Mouse (Mus musculus) hindbrain, embryonic 12.5 days (tissue): ENCODE data around the gene Nos1. TPM values are rescaled to one million over a fixed set of nuclear protein-coding genes. Genes with fewer than 3 reads are reported as not detected.

ENCODE experiments used
- ATAC-seq: fragments of 200-750 bp; cut with Nextera tagmentation; 2 replicates; pipeline ENCODE4 v1.8.0; 2017; ENCODE audit warnings: moderate TSS enrichment; ENCODE audit not compliant: low FRiP score
- H3K27ac ChIP-seq: fragments of 300-500 bp; sonication (generic); 2 replicates; pipeline ENCODE4 v1.5.1; 2016; ENCODE audit warnings: mild to moderate bottlenecking
- H3K27me3 ChIP-seq: fragments of 300-500 bp; sonication (generic); 2 replicates; pipeline ENCODE4 v1.6.1; 2016; ENCODE audit warnings: mild to moderate bottlenecking
- H3K36me3 ChIP-seq: fragments of 300-500 bp; sonication (generic); 2 replicates; pipeline ENCODE4 v1.6.1; 2016; ENCODE audit warnings: mild to moderate bottlenecking
- H3K4me1 ChIP-seq: fragments of 300-500 bp; sonication (generic); 2 replicates; pipeline ENCODE4 v1.6.1; 2016
- H3K4me2 ChIP-seq: fragments of 300-500 bp; sonication (generic); replicated peaks from 2 replicates; pipeline ENCODE4 v1.6.1; 2016; ENCODE audit warnings: mild to moderate bottlenecking
- H3K4me3 ChIP-seq: fragments of 300-500 bp; sonication (generic); 2 replicates; pipeline ENCODE4 v1.5.1; 2016; ENCODE audit warnings: mild to moderate bottlenecking
- H3K9ac ChIP-seq: fragments of 300-500 bp; sonication (generic); 2 replicates; pipeline ENCODE4 v1.6.1; 2016; ENCODE audit warnings: mild to moderate bottlenecking, moderate library complexity
- H3K9me3 ChIP-seq: fragments of 300-500 bp; sonication (generic); replicated peaks from 2 replicates; pipeline ENCODE4 v1.6.1; 2016; ENCODE audit warnings: mild to moderate bottlenecking
- WGBS: fragments of 180-500 bp; shearing (Covaris S2); methylation state at CpG from one replicate; pipeline ENCODE4 v1.1.7; 2016; 5-methylcytosine and 5-hydroxymethylcytosine counted together
- polyA plus RNA-seq: library from polyadenylated mRNA; unstranded; fragments of >200 nt; fragmentation: Nextera tagmentation; extraction: Ambion mirVana; gene quantifications from 2 replicates; pipeline ENCODE4 v1.2.1, GENCODE M21; 2016

Nos1 gene
- polyA plus RNA-seq, 1 experiment from 2014 or later: 0.99 TPM

GRCm38 (mm10) chr5:117802071-117802521 is 21.3 kb downstream of the Nos1 start:
- H3K4me2 ChIP-seq: no peak overlapping the region
- no peak overlapping the region for H3K27ac ChIP-seq
- H3K9me3 ChIP-seq: no peaks in the 10 kb centered on the region
- H3K36me3 ChIP-seq: no peaks in the 10 kb centered on the region
- H3K27me3 ChIP-seq: no peaks in the 10 kb centered on the region
- H3K4me1 ChIP-seq: no peaks in the 10 kb centered on the region
- ATAC-seq: no peak
- WGBS: 85% methylated on average over 11 of the region's 11 CpGs
- H3K9ac ChIP-seq: no peak overlapping the region
- no peak overlapping the region for H3K4me3 ChIP-seq

GRCm38 (mm10) chr5:117803551-117803950 is 22.7 kb downstream of the Nos1 start:
- Histone ChIP-seq H3K9me3 (no peaks in the 10 kb centered on the region), H3K36me3 (no peaks in the 10 kb centered on the region), H3K9ac (no peak overlapping the region), H3K4me3 (no peak overlapping the region), H3K27ac (no peak overlapping the region), H3K4me1 (no peaks in the 10 kb centered on the region), H3K27me3 (no peaks in the 10 kb centered on the region), H3K4me2 (no peak overlapping the region)
- 80% methylated on average over 7 of the region's 7 CpGs for WGBS
- no peak for ATAC-seq

DNA sequence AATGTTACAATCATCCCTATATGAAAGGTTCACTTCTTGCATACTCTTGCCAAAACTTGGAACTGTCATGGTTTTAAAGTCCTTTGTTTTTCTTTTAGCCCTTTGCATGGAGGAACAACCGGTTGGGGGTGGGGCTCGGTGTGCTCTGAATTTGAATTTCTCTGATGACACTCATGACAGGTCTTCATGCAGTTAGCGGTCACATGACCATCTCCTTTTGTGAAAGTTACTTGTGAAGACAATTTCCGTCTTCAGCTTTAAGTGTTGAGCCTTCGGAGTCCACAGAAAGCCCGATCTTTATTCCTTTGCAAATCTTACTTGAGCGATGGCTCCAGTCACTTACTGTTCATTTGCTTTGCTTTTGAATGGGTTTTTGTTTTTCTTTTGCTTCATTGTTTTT is 30.1 kb downstream of the Nos1 start:
- 83% methylated on average over 7 of the region's 7 CpGs for WGBS
- Histone ChIP-seq H3K9me3 (no peaks in the 10 kb centered on the region), H3K4me1 (no peaks in the 10 kb centered on the region), H3K27ac (no peak overlapping the region), H3K9ac (no peak overlapping the region), H3K4me3 (no peak overlapping the region), H3K36me3 (no peaks in the 10 kb centered on the region), H3K27me3 (no peaks in the 10 kb centered on the region), H3K4me2 (no peak overlapping the region)
- no peak for ATAC-seq

DNA sequence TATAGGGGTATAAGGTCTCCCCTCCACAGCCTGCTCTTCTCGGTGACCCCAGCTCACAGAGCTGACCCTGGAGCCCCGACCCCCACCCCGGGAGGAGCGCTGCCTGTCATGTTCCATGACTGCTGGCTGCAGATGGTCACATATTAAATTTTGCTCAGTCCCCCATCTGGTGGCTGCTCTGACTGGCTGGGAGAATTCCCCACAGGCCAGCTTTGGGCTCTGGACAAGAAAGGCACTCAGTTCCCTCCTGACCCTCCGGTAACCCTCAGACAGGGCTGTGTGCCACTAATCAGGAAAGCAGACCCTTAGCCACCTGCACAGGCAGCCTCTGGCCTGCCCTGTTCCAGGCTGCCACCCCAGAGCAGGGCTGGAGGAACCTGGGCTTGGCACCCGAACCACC is 38.0 kb downstream of the Nos1 start:
- ATAC-seq: no peak
- H3K4me1 ChIP-seq: peaks cover 7% of the 10 kb centered on the region; the same call in 1 of the 2 replicates
- no peak overlapping the region for H3K4me3 ChIP-seq
- 68% methylated on average over 6 of the region's 6 CpGs for WGBS
- H3K27ac ChIP-seq: no peak overlapping the region
- no peaks in the 10 kb centered on the region for H3K36me3 ChIP-seq
- H3K27me3 ChIP-seq: no peaks in the 10 kb centered on the region
- H3K4me2 ChIP-seq: no peak overlapping the region
- no peaks in the 10 kb centered on the region for H3K9me3 ChIP-seq
- no peak overlapping the region for H3K9ac ChIP-seq

- no peaks in the 10 kb centered on the region for H3K27me3 ChIP-seq
- H3K36me3 ChIP-seq: no peaks in the 10 kb centered on the region
- no peaks in the 10 kb centered on the region for H3K9me3 ChIP-seq
- H3K4me3 ChIP-seq: no peak overlapping the region
- no peak overlapping the region for H3K27ac ChIP-seq
- ATAC-seq: no peak
- H3K4me1 ChIP-seq: peaks cover 7% of the 10 kb centered on the region; the same call in 1 of the 2 replicates
- no peak overlapping the region for H3K9ac ChIP-seq
- whole genome bisulfite sequencing: 65% methylated on average over 7 of the region's 7 CpGs
- no peak overlapping the region for H3K4me2 ChIP-seq
Observed at GRCm38 (mm10) chr5:117820445-117820844, 39.6 kb downstream of the Nos1 start.

GRCm38 (mm10) chr5:117823811-117824210 is 43.0 kb downstream of the Nos1 start:
- no peak overlapping the region for H3K9ac ChIP-seq
- no peaks in the 10 kb centered on the region for H3K27me3 ChIP-seq
- ATAC-seq: no peak
- no peak overlapping the region for H3K4me3 ChIP-seq
- H3K27ac ChIP-seq: no peak overlapping the region
- H3K36me3 ChIP-seq: no peaks in the 10 kb centered on the region
- H3K9me3 ChIP-seq: no peaks in the 10 kb centered on the region
- 89% methylated on average over 9 of the region's 9 CpGs for WGBS
- peaks cover 2% of the 10 kb centered on the region; the same call in 1 of the 2 replicates for H3K4me1 ChIP-seq
- no peak overlapping the region for H3K4me2 ChIP-seq

DNA sequence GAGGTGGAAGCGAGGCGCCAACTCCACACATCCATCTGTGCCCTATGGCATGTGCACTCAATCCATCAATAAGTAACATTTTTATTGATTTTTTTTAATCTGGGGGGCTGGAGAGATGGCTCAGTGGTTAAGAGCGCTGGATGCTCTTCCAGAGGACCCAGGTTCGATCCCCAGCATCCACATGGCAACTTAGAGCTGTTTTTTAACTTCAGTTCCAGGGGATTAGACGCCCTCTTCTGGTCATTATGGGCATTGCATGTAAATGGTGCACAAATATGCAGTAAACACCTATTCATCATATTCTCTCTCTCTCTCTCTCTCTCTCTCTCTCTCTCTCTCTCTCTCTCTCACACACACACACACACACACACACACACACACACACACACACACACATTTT is 43.7 kb downstream of the Nos1 start:
- 81% methylated on average over 5 of the region's 5 CpGs for WGBS
- no peaks in the 10 kb centered on the region for H3K4me1 ChIP-seq
- no peak overlapping the region for H3K4me3 ChIP-seq

GRCm38 (mm10) chr5:117825336-117825735 is 44.5 kb downstream of the Nos1 start:
- no peak overlapping the region for H3K4me2 ChIP-seq
- ATAC-seq: no peak
- no peaks in the 10 kb centered on the region for H3K27me3 ChIP-seq
- no peak overlapping the region for H3K4me3 ChIP-seq
- H3K4me1 ChIP-seq: no peaks in the 10 kb centered on the region
- no peak overlapping the region for H3K9ac ChIP-seq
- H3K9me3 ChIP-seq: no peaks in the 10 kb centered on the region
- no peak overlapping the region for H3K27ac ChIP-seq
- WGBS: 77% methylated on average over 7 of the region's 11 CpGs
- no peaks in the 10 kb centered on the region for H3K36me3 ChIP-seq

More for the DNA sequence above, 43.7 kb downstream of the Nos1 start:
- no peak overlapping the region for H3K9ac ChIP-seq
- ATAC-seq: no peak
- H3K27ac ChIP-seq: no peak overlapping the region
- no peaks in the 10 kb centered on the region for H3K27me3 ChIP-seq
- no peaks in the 10 kb centered on the region for H3K36me3 ChIP-seq
- H3K4me2 ChIP-seq: no peak overlapping the region
- no peaks in the 10 kb centered on the region for H3K9me3 ChIP-seq

DNA sequence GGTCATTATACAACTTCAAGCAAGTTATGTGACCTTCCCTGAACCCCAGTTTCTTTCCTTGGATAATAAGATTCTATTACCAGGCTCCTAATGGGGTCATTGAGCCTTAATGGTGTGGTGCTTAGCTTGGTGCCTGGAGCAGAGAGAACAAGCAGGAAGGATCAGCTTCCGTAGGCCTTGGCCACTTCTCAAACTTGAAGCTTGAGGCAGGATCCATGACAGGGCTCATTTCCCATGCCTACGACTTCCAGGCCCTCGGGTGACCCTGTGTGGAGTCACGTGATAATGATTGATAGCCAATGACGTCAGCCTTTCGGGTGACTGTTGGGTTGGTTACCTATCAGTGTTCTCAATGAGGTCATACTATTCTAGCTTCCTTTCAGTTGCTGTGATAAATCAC is 46.5 kb downstream of the Nos1 start:
- no peak overlapping the region for H3K9ac ChIP-seq
- no peaks in the 10 kb centered on the region for H3K36me3 ChIP-seq
- no peaks in the 10 kb centered on the region for H3K9me3 ChIP-seq
- ATAC-seq: no peak
- no peak overlapping the region for H3K4me3 ChIP-seq
- H3K4me2 ChIP-seq: no peak overlapping the region
- no peak overlapping the region for H3K27ac ChIP-seq
- no peaks in the 10 kb centered on the region for H3K27me3 ChIP-seq
- H3K4me1 ChIP-seq: no peaks in the 10 kb centered on the region
- 76% methylated on average over 6 of the region's 6 CpGs for WGBS

DNA sequence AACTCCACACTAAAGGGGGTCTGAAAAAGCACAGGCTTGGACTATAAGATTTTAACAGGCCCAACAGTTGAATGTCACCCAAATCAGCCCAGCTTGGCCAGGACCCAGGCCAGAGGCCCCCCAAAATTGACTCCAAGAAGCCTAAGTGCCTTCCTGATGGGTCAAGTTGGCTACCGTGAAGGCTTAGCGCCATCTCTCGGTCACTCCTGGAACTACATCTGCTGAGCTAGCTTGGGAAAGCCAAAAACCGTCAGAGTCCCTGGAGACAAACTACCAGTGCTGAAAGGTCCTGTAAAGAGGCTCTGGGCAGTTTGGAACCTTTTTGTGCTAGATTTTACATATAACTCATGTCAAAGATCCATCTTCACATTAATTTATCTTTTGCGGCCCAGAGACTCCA is 56.1 kb downstream of the Nos1 start:
- ATAC-seq: no peak
- H3K9ac ChIP-seq: no peak overlapping the region
- WGBS: 12% methylated on average over 5 of the region's 5 CpGs
- H3K9me3 ChIP-seq: peaks cover 11% of the 10 kb centered on the region
- no peak overlapping the region for H3K4me3 ChIP-seq
- peaks cover 36% of the 10 kb centered on the region for H3K27me3 ChIP-seq
- no peaks in the 10 kb centered on the region for H3K36me3 ChIP-seq
- H3K4me1 ChIP-seq: peaks cover 11% of the 10 kb centered on the region; the same call in 1 of the 2 replicates
- H3K27ac ChIP-seq: no peak overlapping the region
- no peak overlapping the region for H3K4me2 ChIP-seq

DNA sequence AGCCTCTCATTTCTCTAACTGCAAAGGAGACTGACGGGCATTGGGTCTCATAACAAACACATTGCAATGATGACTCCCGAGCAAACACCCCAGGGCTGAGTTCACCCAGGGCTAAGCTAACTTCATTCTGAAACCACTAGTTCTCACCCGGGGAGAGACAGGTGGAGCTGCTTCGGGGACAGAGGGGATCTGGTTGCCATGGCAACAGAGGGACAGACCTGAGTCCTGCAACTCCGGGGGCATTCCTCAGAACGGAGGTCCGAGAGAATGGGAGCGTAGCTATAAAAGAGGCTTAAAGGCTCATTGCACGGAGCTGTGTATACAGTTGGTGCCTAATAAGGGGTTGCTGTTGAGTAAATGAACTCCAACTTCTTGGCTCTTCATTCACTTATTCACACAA is 56.9 kb downstream of the Nos1 start:
- Histone ChIP-seq H3K27ac (no peak overlapping the region), H3K9me3 (peaks cover 11% of the 10 kb centered on the region), H3K4me2 (no peak overlapping the region), H3K4me3 (no peak overlapping the region), H3K27me3 (peaks cover 44% of the 10 kb centered on the region), H3K9ac (no peak overlapping the region), H3K4me1 (peaks cover 17% of the 10 kb centered on the region), H3K36me3 (no peaks in the 10 kb centered on the region)
- ATAC-seq: no peak
- 19% methylated on average over 9 of the region's 9 CpGs for WGBS

DNA sequence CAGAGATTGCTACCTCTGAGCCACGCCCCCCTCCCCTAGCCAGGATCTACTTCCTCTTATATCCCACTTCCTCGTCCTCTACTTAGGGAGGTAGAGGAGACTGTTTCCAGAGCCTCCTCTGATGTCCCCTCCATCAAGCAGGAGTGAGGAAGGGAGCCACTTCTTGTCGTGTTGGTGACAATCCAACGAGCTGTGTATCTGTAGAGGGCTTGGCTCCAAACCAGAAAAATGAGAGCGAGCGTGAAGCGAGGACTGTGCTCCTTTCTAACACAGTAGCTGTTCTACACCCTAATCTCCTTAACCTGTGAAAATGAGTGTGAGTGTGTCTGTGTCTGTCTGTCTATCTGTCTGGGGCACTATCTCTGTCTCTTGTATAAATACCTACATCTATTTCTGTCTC is 58.7 kb downstream of the Nos1 start:
- H3K27me3 ChIP-seq: peaks cover 62% of the 10 kb centered on the region
- no peak overlapping the region for H3K4me2 ChIP-seq
- H3K27ac ChIP-seq: no peak overlapping the region
- H3K9ac ChIP-seq: no peak overlapping the region
- ATAC-seq: no peak
- H3K4me1 ChIP-seq: peaks cover 17% of the 10 kb centered on the region
- H3K9me3 ChIP-seq: peaks cover 3% of the 10 kb centered on the region
- H3K36me3 ChIP-seq: no peaks in the 10 kb centered on the region
- 79% methylated on average over 7 of the region's 7 CpGs for WGBS
- no peak overlapping the region for H3K4me3 ChIP-seq

DNA sequence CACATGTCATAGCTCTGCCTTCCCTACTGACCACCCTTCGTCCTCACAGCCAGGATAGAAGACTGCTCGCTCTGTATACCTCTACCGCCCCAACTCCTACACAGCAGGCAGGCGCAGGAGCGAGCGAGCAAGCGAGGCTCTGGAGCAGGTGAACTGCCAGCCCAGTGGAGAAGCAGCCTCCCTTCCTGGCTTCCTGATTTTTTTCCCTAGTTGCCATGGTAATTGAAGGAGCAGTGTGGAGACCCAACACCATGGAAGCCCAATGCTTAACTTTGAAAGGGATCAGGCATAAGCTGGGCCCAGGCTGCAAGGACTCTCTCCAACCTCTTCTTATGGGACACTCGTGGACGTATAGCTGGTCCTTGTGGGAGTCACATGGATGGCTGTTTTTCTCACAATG is 59.4 kb downstream of the Nos1 start:
- Histone ChIP-seq H3K36me3 (no peaks in the 10 kb centered on the region), H3K4me1 (peaks cover 17% of the 10 kb centered on the region), H3K4me2 (no peak overlapping the region), H3K9me3 (no peaks in the 10 kb centered on the region), H3K27me3 (peaks cover 68% of the 10 kb centered on the region), H3K9ac (no peak overlapping the region), H3K4me3 (no peak overlapping the region), H3K27ac (no peak overlapping the region)
- 29% methylated on average over 9 of the region's 9 CpGs for WGBS
- no peak for ATAC-seq
